Mouse (Mus musculus) layer of hippocampus, adult 9-11 months (tissue): Measurements from ENCODE around the gene Sap18b.
"Not testable (repeated sequence)": the region's sequence is repeated elsewhere in the genome, so short reads cannot be mapped to it uniquely, and the experiment has no call there.

Experiments used
- DNase-seq: peaks from one replicate; pipeline ENCODE4 v3.0.0; 2022

Sap18b gene

GRCm38 (mm10) chr8:95830144-95830543, 5.0 kb downstream of the Sap18b start:
- DNase-seq, result no peak

- peak; percentile 80 for DNase-seq
Measured at GRCm38 (mm10) chr8:95832603-95833434, 7.7 kb downstream of the Sap18b start.

- no peak for DNase-seq
Measured at GRCm38 (mm10) chr8:95833435-95833984, 8.4 kb downstream of the Sap18b start.

GRCm38 (mm10) chr8:95835891-95836290, 10.7 kb downstream of the Sap18b start:
- DNase-seq, result no peak

GRCm38 (mm10) chr8:95837266-95837665, 12.1 kb downstream of the Sap18b start:
- no peak for DNase-seq

GRCm38 (mm10) chr8:95839289-95839688, 14.1 kb downstream of the Sap18b start:
- no peak for DNase-seq

- DNase-seq, result no peak
Measured at GRCm38 (mm10) chr8:95841436-95841835, 16.3 kb downstream of the Sap18b start.

GRCm38 (mm10) chr8:95843968-95844367, 18.8 kb downstream of the Sap18b start:
- no peak for DNase-seq

- no peak for DNase-seq
Measured at GRCm38 (mm10) chr8:95845026-95845425, 19.9 kb downstream of the Sap18b start.

- peak; percentile 58 for DNase-seq
Measured at GRCm38 (mm10) chr8:95848061-95848551, 23.0 kb downstream of the Sap18b start.

- DNase-seq, result no peak
Measured at GRCm38 (mm10) chr8:95848734-95849464, 23.8 kb downstream of the Sap18b start.

GRCm38 (mm10) chr8:95850326-95850725, 25.2 kb downstream of the Sap18b start:
- DNase-seq, result no peak

GRCm38 (mm10) chr8:95852290-95852689, 27.1 kb downstream of the Sap18b start:
- DNase-seq, result peak; percentile 41

GRCm38 (mm10) chr8:95853102-95853843, 28.1 kb downstream of the Sap18b start, which contains the start of gene Slc38a7:
Slc38a7 (minus strand) TSS chr8:95853539.
- DNase-seq, result peak; percentile 92

- DNase-seq, result no peak
Measured at GRCm38 (mm10) chr8:95854174-95854573, 29.0 kb downstream of the Sap18b start.

- not testable (repeated sequence) for DNase-seq
Measured at GRCm38 (mm10) chr8:95863761-95864440, 38.8 kb downstream of the Sap18b start.

- not testable (repeated sequence) for DNase-seq
Measured at GRCm38 (mm10) chr8:95864851-95865250, 39.7 kb downstream of the Sap18b start.

- DNase-seq, result no peak
Measured at GRCm38 (mm10) chr8:95871690-95872089, 46.5 kb downstream of the Sap18b start.

- DNase-seq, result no peak
Measured at GRCm38 (mm10) chr8:95875270-95875669, 50.1 kb downstream of the Sap18b start.
